ENCODE assay signal across 16 mouse cellular contexts in the genomic region with DNA sequence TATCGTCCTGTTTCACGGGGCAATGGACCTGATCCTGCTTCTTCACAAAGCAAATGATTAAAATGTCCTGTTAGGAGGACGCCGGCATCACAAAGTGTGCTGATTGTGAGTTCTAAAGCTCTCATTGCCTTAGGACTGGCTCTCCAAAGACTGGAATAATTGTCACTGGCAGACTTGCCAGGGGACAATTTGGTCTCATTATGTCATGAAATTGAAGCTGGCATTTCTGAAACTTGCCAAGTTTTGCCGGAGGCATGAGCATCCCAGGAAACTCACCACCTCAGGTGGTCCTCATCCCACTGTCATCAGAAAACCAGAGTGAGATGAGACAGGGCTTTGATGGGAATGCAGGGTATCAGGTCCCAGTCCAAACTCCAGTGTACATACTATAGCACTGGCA.
"Had no signal": no experiment of that assay in that cellular context is flagged by ENCODE, and none has a peak within 500 bp of the region (broad histone marks: within the 10 kb centered on the region; RNA-seq: fewer than 3 reads in every experiment).

No protein-coding gene starts in this region.

- H3K9me3 ChIP-seq: kidney, embryonic 15.5 days; limb, embryonic 12.5 days; limb, embryonic 15.5 days; midbrain, embryonic 10.5 days; midbrain, embryonic 13.5 days had no signal

- H3K27me3 ChIP-seq: kidney, embryonic 15.5 days; limb, embryonic 12.5 days; limb, embryonic 15.5 days; midbrain, embryonic 13.5 days had no signal

- H3K4me2 ChIP-seq: kidney, embryonic 15.5 days; limb, embryonic 12.5 days; limb, embryonic 15.5 days; liver, embryonic 11.5 days; lung, embryonic 14.5 days; midbrain, embryonic 13.5 days had no signal

- H3K9ac ChIP-seq: kidney, embryonic 15.5 days; limb, embryonic 12.5 days; limb, embryonic 15.5 days; liver, embryonic 14.5 days; liver, postnatal 0 days; lung, embryonic 14.5 days; midbrain, embryonic 13.5 days had no signal

- DNase-seq: kidney, postnatal 10 days; kidney, postnatal 36 days; liver, postnatal 0 days; lung, embryonic 14.5 days; thymus, adult 2 months; thymus, postnatal 14 days; thymus, postnatal 4 days had no signal

- H3K27ac ChIP-seq: kidney, embryonic 15.5 days; limb, embryonic 12.5 days; limb, embryonic 15.5 days; liver, embryonic 14.5 days; macrophage; midbrain, embryonic 10.5 days; midbrain, embryonic 13.5 days had no signal

- H3K4me1 ChIP-seq: limb, embryonic 15.5 days had no signal

- H3K4me3 ChIP-seq: kidney, embryonic 15.5 days; limb, embryonic 12.5 days; limb, embryonic 15.5 days; midbrain, embryonic 10.5 days; midbrain, embryonic 13.5 days had no signal

- H3K36me3 ChIP-seq: kidney, embryonic 15.5 days; limb, embryonic 12.5 days; limb, embryonic 15.5 days; midbrain, embryonic 10.5 days; midbrain, embryonic 13.5 days had no signal

- ATAC-seq: liver, postnatal 0 days; lung, postnatal 0 days; midbrain, embryonic 13.5 days had no signal
